Mouse (Mus musculus): ENCODE results near the gene Myrip. TPM values are rescaled to one million over a fixed set of nuclear protein-coding genes. Genes with fewer than 3 reads are reported as not detected.
"Not testable (repeated sequence)": the region's sequence is repeated elsewhere in the genome, so short reads cannot be mapped to it uniquely, and the experiment has no call there.

Myrip gene
- polyA plus RNA-seq, 1 experiment = 1.7 TPM

DNA sequence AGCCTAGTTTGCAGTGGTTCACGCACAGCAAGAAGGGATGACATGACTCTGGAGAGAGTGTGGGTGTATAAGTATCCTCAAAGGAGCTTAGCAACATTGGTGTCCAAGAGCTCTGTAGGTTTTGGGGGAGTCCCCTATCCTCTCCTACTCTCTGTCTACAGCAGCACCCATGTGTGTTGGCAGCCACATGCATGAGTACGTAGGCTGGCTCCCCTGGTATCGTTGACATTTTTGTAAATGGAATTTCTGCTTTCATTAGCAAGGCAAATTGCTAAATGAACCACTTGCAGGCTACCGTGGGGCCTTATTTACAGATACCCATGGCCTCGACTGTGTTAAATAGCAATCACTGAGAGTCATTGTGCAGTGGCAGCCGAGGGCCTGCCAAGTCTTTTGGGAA lies 71.0 kb downstream of the Myrip start:
- no peaks in the 10 kb centered on the region for H3K36me3 ChIP-seq (ENCODE audit: control insufficient read depth, insufficient read depth, low read length)
- WGBS = 80% methylated on average over 6 of the region's 6 CpGs

GRCm38 (mm10) chr9:120377726-120378125 lies 76.4 kb downstream of the Myrip start:
- Histone ChIP-seq H3K36me3 (ENCODE audit: control insufficient read depth, insufficient read depth, low read length) (no peaks in the 10 kb centered on the region), H3K4me3 (ENCODE audit: low read depth, low read length) (no peak overlapping the region), H3K27me3 (ENCODE audit: control insufficient read depth, insufficient read depth, low read length) (no peaks in the 10 kb centered on the region), H3K27ac (ENCODE audit: insufficient read depth, low read depth, low read length) (no peak overlapping the region), H3K4me1 (ENCODE audit: control insufficient read depth, insufficient read depth, insufficient read length, low read length) (no peaks in the 10 kb centered on the region)
- 19% methylated on average over 11 of the region's 11 CpGs for WGBS
- TF ChIP-seq POLR2A (IDR thresholded peaks at IDR 0.05; ENCODE audit: low read depth, low read length) (no peak), CTCF (IDR thresholded peaks at IDR 0.05; ENCODE audit: extremely low read depth, insufficient read length, insufficient replicate concordance, low read depth, low read length) (peak; percentile 81; the same call in 1 of the 2 replicates)

More for the DNA sequence above, 71.0 kb downstream of the Myrip start:
- Histone ChIP-seq H3K27me3 (ENCODE audit: control insufficient read depth, insufficient read depth, low read length) (no peaks in the 10 kb centered on the region), H3K4me3 (ENCODE audit: low read depth, low read length) (no peak overlapping the region), H3K4me1 (ENCODE audit: control insufficient read depth, insufficient read depth, insufficient read length, low read length) (no peaks in the 10 kb centered on the region), H3K27ac (ENCODE audit: insufficient read depth, low read depth, low read length) (no peak overlapping the region)
- TF ChIP-seq POLR2A (IDR thresholded peaks at IDR 0.05; ENCODE audit: low read depth, low read length) (no peak), CTCF (IDR thresholded peaks at IDR 0.05; ENCODE audit: extremely low read depth, insufficient read length, insufficient replicate concordance, low read depth, low read length) (no peak)

- H3K36me3 ChIP-seq (ENCODE audit: control insufficient read depth, insufficient read depth, low read length) = no peaks in the 10 kb centered on the region
- no peaks in the 10 kb centered on the region for H3K27me3 ChIP-seq (ENCODE audit: control insufficient read depth, insufficient read depth, low read length)
- 48% methylated on average over 9 of the region's 9 CpGs for WGBS
- no peak overlapping the region for H3K4me3 ChIP-seq (ENCODE audit: low read depth, low read length)
- TF ChIP-seq POLR2A (IDR thresholded peaks at IDR 0.05; ENCODE audit: low read depth, low read length) (no peak), CTCF (IDR thresholded peaks at IDR 0.05; ENCODE audit: extremely low read depth, insufficient read length, insufficient replicate concordance, low read depth, low read length) (no peak)
- no peaks in the 10 kb centered on the region for H3K4me1 ChIP-seq (ENCODE audit: control insufficient read depth, insufficient read depth, insufficient read length, low read length)
- H3K27ac ChIP-seq (ENCODE audit: insufficient read depth, low read depth, low read length) = no peak overlapping the region
Observed at GRCm38 (mm10) chr9:120395188-120395587, 93.9 kb downstream of the Myrip start.

DNA sequence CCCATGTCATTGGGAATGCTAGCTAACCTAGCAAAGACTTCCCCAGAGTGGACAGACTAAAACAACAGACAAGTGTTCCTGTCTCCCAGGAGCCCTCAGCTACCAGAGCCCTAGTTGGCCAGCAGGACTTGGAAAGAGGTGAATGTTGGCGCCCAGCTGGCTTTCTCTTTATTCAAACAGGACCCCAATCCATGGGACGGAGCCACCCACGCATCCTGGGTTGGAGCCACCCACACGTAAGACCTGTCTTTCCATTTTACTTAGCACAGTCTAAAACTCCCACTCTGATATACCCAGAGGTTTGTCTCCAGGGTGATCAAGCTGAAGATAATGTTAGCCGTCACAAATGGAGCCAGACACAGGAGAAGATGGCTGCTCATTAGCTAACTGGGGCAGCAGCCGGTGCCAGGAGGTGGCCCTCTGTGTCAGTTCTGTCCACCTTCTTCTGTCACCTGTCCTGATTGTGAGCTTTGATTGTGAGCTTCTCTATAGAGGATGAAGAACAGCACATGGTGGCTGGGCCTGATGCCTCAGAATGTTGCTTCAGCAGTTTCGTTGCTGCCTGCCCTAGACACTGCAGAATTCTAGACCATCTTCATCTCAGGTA lies 95.4 kb downstream of the Myrip start:
- no peak overlapping the region for H3K4me3 ChIP-seq (ENCODE audit: low read depth, low read length)
- no peaks in the 10 kb centered on the region for H3K36me3 ChIP-seq (ENCODE audit: control insufficient read depth, insufficient read depth, low read length)
- no peaks in the 10 kb centered on the region for H3K27me3 ChIP-seq (ENCODE audit: control insufficient read depth, insufficient read depth, low read length)
- 89% methylated on average over 7 of the region's 7 CpGs for WGBS
- no peaks in the 10 kb centered on the region for H3K4me1 ChIP-seq (ENCODE audit: control insufficient read depth, insufficient read depth, insufficient read length, low read length)
- no peak overlapping the region for H3K27ac ChIP-seq (ENCODE audit: insufficient read depth, low read depth, low read length)
- no peak for TF ChIP-seq CTCF (IDR thresholded peaks at IDR 0.05; ENCODE audit: extremely low read depth, insufficient read length, insufficient replicate concordance, low read depth, low read length)

DNA sequence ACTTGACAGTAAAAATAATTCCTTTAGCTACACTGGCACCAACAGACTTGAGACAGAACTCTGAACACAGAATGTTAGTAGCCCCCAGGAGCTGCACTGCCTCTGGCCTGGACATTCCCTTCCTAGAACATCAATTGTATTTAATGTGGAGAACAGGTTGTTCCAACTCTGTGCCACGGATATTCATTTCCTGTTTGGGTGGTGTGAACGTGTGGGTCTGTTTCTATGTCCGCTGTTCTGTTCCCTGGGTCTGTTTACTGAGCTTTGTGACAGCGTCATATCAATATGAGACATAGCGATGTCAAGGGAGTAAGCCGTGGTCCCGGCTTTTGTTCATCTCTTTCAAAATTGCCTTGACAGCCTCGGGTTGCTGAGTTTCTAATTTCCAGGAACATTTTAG lies 97.0 kb downstream of the Myrip start:
- TF ChIP-seq POLR2A (IDR thresholded peaks at IDR 0.05; ENCODE audit: low read depth, low read length) = no peak
- TF ChIP-seq CTCF (IDR thresholded peaks at IDR 0.05; ENCODE audit: extremely low read depth, insufficient read length, insufficient replicate concordance, low read depth, low read length) = no peak
- no peaks in the 10 kb centered on the region for H3K27me3 ChIP-seq (ENCODE audit: control insufficient read depth, insufficient read depth, low read length)

DNA sequence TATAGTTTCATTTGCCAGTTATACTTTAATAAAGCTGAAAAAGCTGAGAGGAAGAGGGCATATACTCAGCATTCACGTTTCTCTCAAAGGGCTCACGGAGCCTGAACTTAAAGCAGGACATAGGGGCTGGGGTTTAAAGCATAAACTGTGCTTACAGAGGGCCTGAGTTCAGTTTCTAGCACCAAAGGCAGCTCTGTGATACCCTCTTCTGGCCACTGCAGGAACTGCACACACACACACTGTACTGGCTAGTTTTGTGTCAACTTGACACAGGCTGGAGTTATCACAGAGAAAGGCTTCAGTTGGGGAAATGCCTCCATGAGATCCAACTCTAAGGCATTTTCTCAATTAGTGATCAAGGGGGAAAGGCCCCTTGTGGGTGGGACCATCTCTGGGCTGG lies 98.2 kb downstream of the Myrip start:
- not testable (repeated sequence) for H3K4me1 ChIP-seq (ENCODE audit: control insufficient read depth, insufficient read depth, insufficient read length, low read length); H3K4me3 ChIP-seq (ENCODE audit: low read depth, low read length)
- 83% methylated on average over 2 of the region's 2 CpGs for WGBS

More for the DNA sequence above, 97.0 kb downstream of the Myrip start:
- WGBS = 74% methylated on average over 8 of the region's 8 CpGs
- Histone ChIP-seq H3K4me1 (ENCODE audit: control insufficient read depth, insufficient read depth, insufficient read length, low read length) (no peaks in the 10 kb centered on the region), H3K27ac (ENCODE audit: insufficient read depth, low read depth, low read length) (no peak overlapping the region), H3K4me3 (ENCODE audit: low read depth, low read length) (no peak overlapping the region), H3K36me3 (ENCODE audit: control insufficient read depth, insufficient read depth, low read length) (no peaks in the 10 kb centered on the region)

DNA sequence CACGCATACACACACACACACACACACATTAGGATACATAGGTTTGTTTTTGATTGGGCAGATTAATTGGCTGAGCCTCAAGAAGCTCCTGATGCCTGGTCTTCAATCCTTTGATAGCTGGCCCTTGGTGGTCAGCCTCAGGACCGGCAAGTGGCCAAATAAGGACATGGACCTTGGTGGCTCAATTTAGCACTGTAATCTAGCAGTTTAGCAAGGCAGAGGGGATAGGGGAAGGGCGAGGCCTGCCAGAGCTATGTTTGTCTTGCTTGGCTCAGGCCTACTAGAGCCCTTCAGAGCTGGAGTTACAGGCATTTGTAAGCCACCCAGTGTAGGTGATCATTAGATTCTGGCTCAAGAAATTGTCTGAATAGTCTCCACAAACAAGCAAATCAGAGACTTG lies 101.1 kb downstream of the Myrip start:
- Histone ChIP-seq H3K27ac (ENCODE audit: insufficient read depth, low read depth, low read length) (no peak overlapping the region), H3K36me3 (ENCODE audit: control insufficient read depth, insufficient read depth, low read length) (no peaks in the 10 kb centered on the region), H3K4me1 (ENCODE audit: control insufficient read depth, insufficient read depth, insufficient read length, low read length) (no peaks in the 10 kb centered on the region), H3K27me3 (ENCODE audit: control insufficient read depth, insufficient read depth, low read length) (no peaks in the 10 kb centered on the region), H3K4me3 (ENCODE audit: low read depth, low read length) (no peak overlapping the region)
- no peak for TF ChIP-seq POLR2A (IDR thresholded peaks at IDR 0.05; ENCODE audit: low read depth, low read length)
- TF ChIP-seq CTCF (IDR thresholded peaks at IDR 0.05; ENCODE audit: extremely low read depth, insufficient read length, insufficient replicate concordance, low read depth, low read length) = no peak
- 67% methylated on average over 3 of the region's 3 CpGs for WGBS

More for the DNA sequence above, 98.2 kb downstream of the Myrip start:
- H3K27me3 ChIP-seq (ENCODE audit: control insufficient read depth, insufficient read depth, low read length); H3K36me3 ChIP-seq (ENCODE audit: control insufficient read depth, insufficient read depth, low read length); H3K27ac ChIP-seq (ENCODE audit: insufficient read depth, low read depth, low read length): not testable (repeated sequence)
- TF ChIP-seq CTCF (IDR thresholded peaks at IDR 0.05; ENCODE audit: extremely low read depth, insufficient read length, insufficient replicate concordance, low read depth, low read length) = peak; percentile 25; the same call in 1 of the 2 replicates
